In the genomic region with DNA sequence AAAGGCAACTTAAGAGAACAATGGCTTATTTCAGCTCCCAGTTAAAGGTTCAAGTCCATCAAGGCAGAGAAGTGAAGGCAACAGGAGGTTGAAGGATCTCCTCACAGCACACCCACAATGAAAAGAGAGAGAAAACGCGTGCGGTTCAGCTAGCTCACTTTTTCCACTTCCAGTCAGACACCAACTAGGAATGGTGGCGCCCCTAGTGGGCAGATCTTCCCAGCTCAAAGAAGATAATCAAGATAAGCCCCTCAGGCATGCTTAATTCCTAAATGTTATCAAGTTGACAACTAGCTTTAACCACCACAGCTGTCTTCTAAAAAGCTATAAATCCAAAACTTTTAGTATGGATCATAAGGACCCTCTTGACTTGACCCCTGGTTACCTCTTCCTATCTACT, we compare ENCODE assay signal across 8 mouse cellular contexts. TPM values are rescaled to one million over a fixed set of nuclear protein-coding genes. Genes with fewer than 3 reads are reported as not detected.
DNase-seq lines count a peak whose midpoint lies in the region; ATAC-seq lines count a peak whose summit lies in the region.

No protein-coding gene starts in this region.

- peaks cover 8% of the 10 kb centered on the region for H3K36me3 ChIP-seq in hindbrain, embryonic 10.5 days
- H3K36me3 ChIP-seq in hindbrain, embryonic 14.5 days (replicated peaks; ENCODE audit: control insufficient read depth, insufficient read depth), result no peaks in the 10 kb centered on the region
- peaks cover 6% of the 10 kb centered on the region for H3K36me3 ChIP-seq in heart, embryonic 12.5 days
- H3K36me3 ChIP-seq in megakaryocyte, embryonic 14.5 days (replicated peaks; ENCODE audit: low read length), result peaks cover 6% of the 10 kb centered on the region
- H3K36me3 ChIP-seq in stomach, embryonic 14.5 days (ENCODE audit: control insufficient read depth, insufficient read depth, low read length), result peaks cover 5% of the 10 kb centered on the region

- no peak overlapping the region for H3K4me2 ChIP-seq in hindbrain, embryonic 14.5 days (replicated peaks)
- peak overlapping the region; percentile 93 for H3K4me2 ChIP-seq in heart, embryonic 12.5 days
- no peak overlapping the region for H3K4me2 ChIP-seq in stomach, embryonic 14.5 days (replicated peaks; ENCODE audit: low read depth, low read length)

- H3K9me3 ChIP-seq in hindbrain, embryonic 10.5 days, result no peaks in the 10 kb centered on the region
- H3K9me3 ChIP-seq in hindbrain, embryonic 14.5 days (ENCODE audit: control insufficient read depth, low read length), result no peaks in the 10 kb centered on the region
- no peaks in the 10 kb centered on the region for H3K9me3 ChIP-seq in heart, embryonic 12.5 days (replicated peaks)
- H3K9me3 ChIP-seq in megakaryocyte, embryonic 14.5 days, result no peaks in the 10 kb centered on the region
- no peaks in the 10 kb centered on the region for H3K9me3 ChIP-seq in stomach, embryonic 14.5 days (ENCODE audit: control insufficient read depth, low read depth, low read length)

- no peak for ATAC-seq in hindbrain, embryonic 14.5 days (ENCODE audit: low FRiP score)
- no peak for ATAC-seq in heart, embryonic 12.5 days (ENCODE audit: insufficient number of reproducible peaks, low FRiP score)
- ATAC-seq in stomach, embryonic 14.5 days (ENCODE audit: insufficient number of reproducible peaks, insufficient read depth, low FRiP score, low read depth), result no peak

- H3K27ac ChIP-seq in hindbrain, embryonic 10.5 days, result no peak overlapping the region
- no peak overlapping the region for H3K27ac ChIP-seq in hindbrain, embryonic 14.5 days
- no peak overlapping the region for H3K27ac ChIP-seq in heart, embryonic 12.5 days (ENCODE audit: poor library complexity, severe bottlenecking)
- H3K27ac ChIP-seq in stomach, embryonic 14.5 days (ENCODE audit: low read length), result no peak overlapping the region

- peaks cover 22% of the 10 kb centered on the region for H3K4me1 ChIP-seq in hindbrain, embryonic 10.5 days (replicated peaks)
- 0 out of 2 replicates have a peak, but pooled peaks cover 5% of the 10 kb centered on the region for H3K4me1 ChIP-seq in hindbrain, embryonic 14.5 days (replicated peaks; ENCODE audit: control insufficient read depth, insufficient read depth, low read length)
- H3K4me1 ChIP-seq in heart, embryonic 12.5 days (replicated peaks), result peaks cover 17% of the 10 kb centered on the region
- peaks cover 29% of the 10 kb centered on the region for H3K4me1 ChIP-seq in megakaryocyte, embryonic 14.5 days
- H3K4me1 ChIP-seq in stomach, embryonic 14.5 days (ENCODE audit: control insufficient read depth, insufficient read depth, low read length), result peaks cover 7% of the 10 kb centered on the region; the same call in 1 of the 2 replicates

- DNase-seq in hindbrain, embryonic 10.5 days (ENCODE audit: low spot score), result peak; percentile 66
- no peak for DNase-seq in hindbrain, embryonic 14.5 days (ENCODE audit: low spot score)
- DNase-seq in ES-CJ7 (ENCODE audit: low read depth, low spot score), result peak; percentile 88
- DNase-seq in cerebellum, adult 8-10 months, result peak; percentile 25
- DNase-seq in kidney, postnatal 25 days, result peak; percentile 72 to 85

- H3K9ac ChIP-seq in hindbrain, embryonic 14.5 days, result no peak overlapping the region
- H3K9ac ChIP-seq in heart, embryonic 12.5 days, result peak overlapping the region; percentile 67; the same call in 1 of the 2 replicates
- no peak overlapping the region for H3K9ac ChIP-seq in stomach, embryonic 14.5 days (replicated peaks; ENCODE audit: low read depth, low read length)

- 15% methylated on average over 4 of the region's 4 CpGs for WGBS in hindbrain, embryonic 10.5 days
- WGBS in hindbrain, embryonic 14.5 days, result 5% methylated on average over 4 of the region's 4 CpGs
- 4% methylated on average over 4 of the region's 4 CpGs for WGBS in heart, embryonic 12.5 days
- 19% methylated on average over 4 of the region's 4 CpGs for WGBS in stomach, embryonic 14.5 days

- peak overlapping the region; percentile 62 for H3K4me3 ChIP-seq in hindbrain, embryonic 10.5 days
- H3K4me3 ChIP-seq in hindbrain, embryonic 14.5 days (replicated peaks; ENCODE audit: low read length), result no peak overlapping the region
- peak overlapping the region; percentile 66 for H3K4me3 ChIP-seq in heart, embryonic 12.5 days
- peak overlapping the region; percentile 95 for H3K4me3 ChIP-seq in megakaryocyte, embryonic 14.5 days (replicated peaks)
- 0 out of 2 replicates have a peak overlapping the region, but pooled peaks have one; percentile 47 for H3K4me3 ChIP-seq in stomach, embryonic 14.5 days (ENCODE audit: low read depth, low read length)

- H3K27me3 ChIP-seq in hindbrain, embryonic 10.5 days (ENCODE audit: insufficient read depth, poor library complexity, severe bottlenecking), result peaks cover 25% of the 10 kb centered on the region
- peaks cover 16% of the 10 kb centered on the region for H3K27me3 ChIP-seq in hindbrain, embryonic 14.5 days (ENCODE audit: control insufficient read depth, insufficient read depth, low read length)
- H3K27me3 ChIP-seq in heart, embryonic 12.5 days (replicated peaks), result no peaks in the 10 kb centered on the region
- H3K27me3 ChIP-seq in megakaryocyte, embryonic 14.5 days (replicated peaks), result no peaks in the 10 kb centered on the region
- H3K27me3 ChIP-seq in stomach, embryonic 14.5 days (ENCODE audit: control insufficient read depth, insufficient read depth, low read length), result no peaks in the 10 kb centered on the region

RNA-seq across cellular contexts. Expression of gene Pxmp2, which starts 1.4 kb away (rescaled TPM):
- polyA plus RNA-seq in hindbrain, embryonic 10.5 days (2016; fragmentation: Nextera tagmentation; extraction: Ambion mirVana), result 12.1 and 14.4 TPM in 2 replicates
- 8.8 and 9.2 TPM in 2 replicates for polyA plus RNA-seq in hindbrain, embryonic 14.5 days (2014; fragmentation: Nextera tagmentation; extraction: Ambion mirVana)
- polyA plus RNA-seq in heart, embryonic 12.5 days (2016; fragmentation: Nextera tagmentation; extraction: Ambion mirVana), result 14.8 and 16.6 TPM in 2 replicates
- polyA plus RNA-seq in megakaryocyte, embryonic 14.5 days (2012; ENCODE audit: insufficient read depth, low replicate concordance), result 7.5 and 57.5 TPM in 2 replicates
- polyA plus RNA-seq in stomach, embryonic 14.5 days (2014; fragmentation: Nextera tagmentation; extraction: Ambion mirVana), result 5.3 and 5.5 TPM in 2 replicates

RNA-seq across cellular contexts. Expression of gene Pole, which starts 1.6 kb away (rescaled TPM):
- polyA plus RNA-seq in hindbrain, embryonic 10.5 days (2016; fragmentation: Nextera tagmentation; extraction: Ambion mirVana), result 33.4 and 44.2 TPM in 2 replicates
- 8.2 and 9.8 TPM in 2 replicates for polyA plus RNA-seq in hindbrain, embryonic 14.5 days (2014; fragmentation: Nextera tagmentation; extraction: Ambion mirVana)
- 24.7 and 26.6 TPM in 2 replicates for polyA plus RNA-seq in heart, embryonic 12.5 days (2016; fragmentation: Nextera tagmentation; extraction: Ambion mirVana)
- polyA plus RNA-seq in megakaryocyte, embryonic 14.5 days (2012; ENCODE audit: insufficient read depth, low replicate concordance), result 2.6 and 5.1 TPM in 2 replicates
- 29.5 and 30.7 TPM in 2 replicates for polyA plus RNA-seq in stomach, embryonic 14.5 days (2014; fragmentation: Nextera tagmentation; extraction: Ambion mirVana)

RNA-seq across cellular contexts. Expression of gene Pgam5, which starts 14.8 kb away (rescaled TPM):
- 92.7 and 98.0 TPM in 2 replicates for polyA plus RNA-seq in hindbrain, embryonic 10.5 days (2016; fragmentation: Nextera tagmentation; extraction: Ambion mirVana)
- 108 and 109 TPM in 2 replicates for polyA plus RNA-seq in hindbrain, embryonic 14.5 days (2014; fragmentation: Nextera tagmentation; extraction: Ambion mirVana)
- polyA plus RNA-seq in heart, embryonic 12.5 days (2016; fragmentation: Nextera tagmentation; extraction: Ambion mirVana), result 59.1 and 59.4 TPM in 2 replicates
- polyA plus RNA-seq in megakaryocyte, embryonic 14.5 days (2012; ENCODE audit: insufficient read depth, low replicate concordance), result 0.82 and 2.8 TPM in 2 replicates
- polyA plus RNA-seq in stomach, embryonic 14.5 days (2014; fragmentation: Nextera tagmentation; extraction: Ambion mirVana), result 58.4 and 70.8 TPM in 2 replicates

RNA-seq across cellular contexts. Expression of gene Ankle2, which starts 53.7 kb away (rescaled TPM):
- 29.6 and 30.4 TPM in 2 replicates for polyA plus RNA-seq in hindbrain, embryonic 10.5 days (2016; fragmentation: Nextera tagmentation; extraction: Ambion mirVana)
- 26.1 and 27.8 TPM in 2 replicates for polyA plus RNA-seq in hindbrain, embryonic 14.5 days (2014; fragmentation: Nextera tagmentation; extraction: Ambion mirVana)
- polyA plus RNA-seq in heart, embryonic 12.5 days (2016; fragmentation: Nextera tagmentation; extraction: Ambion mirVana), result 24.6 and 27.4 TPM in 2 replicates
- polyA plus RNA-seq in megakaryocyte, embryonic 14.5 days (2012; ENCODE audit: insufficient read depth, low replicate concordance), result 0.32 and 3.0 TPM in 2 replicates
- 35.3 and 39.4 TPM in 2 replicates for polyA plus RNA-seq in stomach, embryonic 14.5 days (2014; fragmentation: Nextera tagmentation; extraction: Ambion mirVana)

RNA-seq across cellular contexts. Expression of gene P2rx2, which starts 58.5 kb away (rescaled TPM):
- 0.57 and 0.92 TPM in 2 replicates for polyA plus RNA-seq in hindbrain, embryonic 10.5 days (2016; fragmentation: Nextera tagmentation; extraction: Ambion mirVana)
- 9.9 and 12.2 TPM in 2 replicates for polyA plus RNA-seq in hindbrain, embryonic 14.5 days (2014; fragmentation: Nextera tagmentation; extraction: Ambion mirVana)
- 0.22 TPM in 1 of 2 replicates, not detected in the other for polyA plus RNA-seq in heart, embryonic 12.5 days (2016; fragmentation: Nextera tagmentation; extraction: Ambion mirVana)
- 1.1 TPM in 1 of 2 replicates, not detected in the other for polyA plus RNA-seq in megakaryocyte, embryonic 14.5 days (2012; ENCODE audit: insufficient read depth, low replicate concordance)
- 0.94 and 1.8 TPM in 2 replicates for polyA plus RNA-seq in stomach, embryonic 14.5 days (2014; fragmentation: Nextera tagmentation; extraction: Ambion mirVana)

Comparison
In these comparisons a context has a peak if more than half of its experiments do, and no peak if none do; other contexts are left out.
1. RNA of gene Pgam5, which starts 14.8 kb away (polyA plus RNA-seq): 108 to 109 TPM in hindbrain, embryonic 14.5 days, 92.7 to 98.0 TPM in hindbrain, embryonic 10.5 days, 58.4 to 70.8 TPM in stomach, embryonic 14.5 days and 59.1 to 59.4 TPM in heart, embryonic 12.5 days; 0.82 to 2.8 TPM in megakaryocyte, embryonic 14.5 days; every median in the first group is over 10 times any median in the second.